Mouse (Mus musculus): Measurements from ENCODE around the gene Cfap206.

- TF ChIP-seq CTCF (IDR thresholded peaks at IDR 0.05; ENCODE audit: low read depth, low read length) (no peak), POLR2A (IDR thresholded peaks at IDR 0.05; ENCODE audit: borderline replicate concordance, low read depth, low read length) (no peak)
Measured at GRCm38 (mm10) chr4:34749236-34749635, 19.2 kb upstream of the Cfap206 start.
